Mouse (Mus musculus) megakaryocyte, embryonic 14.5 days (primary cell): ENCODE measurements around the gene Fam129c.

ENCODE experiments used
- FLI1 ChIP-seq: IDR thresholded peaks from 2 replicates; pipeline ENCODE4 v1.6.1; 2012; ENCODE audit warnings: low read length, inconsistent platforms, mixed read lengths
- GATA1 ChIP-seq: IDR thresholded peaks from 3 replicates; pipeline ENCODE4 v1.6.1; 2012; ENCODE audit warnings: mixed read lengths, low read length, inconsistent platforms, borderline replicate concordance

DNA sequence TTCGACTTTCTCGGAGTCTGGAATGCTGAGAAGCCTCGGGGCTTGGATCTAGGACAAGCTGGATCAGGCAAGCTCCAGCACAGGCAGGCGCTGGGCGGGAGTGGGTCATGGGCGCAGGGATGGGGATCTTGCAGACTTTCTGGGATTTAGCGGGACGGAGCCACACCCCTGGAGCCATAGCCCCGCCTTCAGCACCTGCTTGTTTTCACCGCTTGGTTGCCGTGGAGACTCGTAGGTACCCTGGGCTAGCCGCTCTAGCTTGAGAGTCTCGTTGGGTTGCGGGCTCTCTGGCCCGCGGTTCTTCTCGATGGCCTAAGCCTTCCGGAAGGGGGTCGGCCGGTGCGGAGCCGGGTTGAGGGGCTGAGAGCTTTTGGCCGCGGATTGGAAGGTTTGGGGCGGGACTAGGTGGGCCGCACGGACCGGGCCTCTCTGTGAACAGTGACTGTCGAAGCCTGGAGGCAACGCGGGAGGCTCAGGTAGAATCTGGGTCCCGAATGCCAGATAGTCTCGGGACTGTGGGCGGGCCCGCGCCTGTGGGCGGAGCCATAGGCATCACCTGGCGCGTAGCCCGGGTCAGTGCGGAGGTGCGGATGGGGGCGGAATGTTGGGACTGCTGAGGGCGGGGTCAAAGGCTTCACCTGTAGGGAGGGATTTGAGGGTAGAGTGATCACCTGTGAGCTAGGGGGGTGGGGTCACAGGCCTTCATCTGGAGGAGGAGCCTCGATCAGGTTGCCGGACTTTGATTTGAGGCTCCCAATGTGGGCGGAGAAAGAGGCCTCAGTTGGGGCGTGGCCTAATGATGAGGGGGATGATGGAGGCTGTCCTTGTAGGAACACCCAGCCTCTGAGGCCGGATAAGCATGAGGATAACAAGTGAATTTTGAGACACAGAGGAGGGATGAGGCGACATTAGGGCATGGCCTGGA is 27.8 kb upstream of the Fam129c start:
- no peak for TF ChIP-seq GATA1
- TF ChIP-seq FLI1 = no peak
